Mouse (Mus musculus) hindbrain, embryonic 11.5 days (tissue): ENCODE results near the gene AI837181. TPM values are rescaled to one million over a fixed set of nuclear protein-coding genes. Genes with fewer than 3 reads are reported as not detected.
A peak's percentile ranks its signal among the peaks of the same experiment; 100 is the strongest.

Source experiments
- ATAC-seq: fragments of 200-750 bp; cut with Nextera tagmentation; 2 replicates; pipeline ENCODE4 v1.8.0; 2017; ENCODE audit warnings: mild to moderate bottlenecking, moderate TSS enrichment, moderate library complexity; ENCODE audit not compliant: low FRiP score
- DNase-seq: peaks from one replicate; pipeline ENCODE4 v3.0.0-alpha.2; 2015; ENCODE audit warnings: low spot score
- H3K27ac ChIP-seq: fragments of 300-500 bp; sonication (generic); 2 replicates; pipeline ENCODE4 v1.5.1; 2014; ENCODE audit warnings: mild to moderate bottlenecking, low read depth, low read length
- H3K27me3 ChIP-seq: fragments of 300-500 bp; sonication (generic); 2 replicates; pipeline ENCODE4 v1.6.1; 2014; ENCODE audit warnings: mild to moderate bottlenecking, low read length, moderate library complexity, mixed read lengths; ENCODE audit not compliant: control insufficient read depth, insufficient read depth
- H3K36me3 ChIP-seq: fragments of 300-500 bp; sonication (generic); 2 replicates; pipeline ENCODE4 v1.6.1; 2014; ENCODE audit warnings: mild to moderate bottlenecking, low read length, moderate library complexity, mixed read lengths; ENCODE audit not compliant: control insufficient read depth, insufficient read depth
- H3K4me1 ChIP-seq: fragments of 300-500 bp; sonication (generic); replicated peaks from 2 replicates; pipeline ENCODE4 v1.6.1; 2014; ENCODE audit warnings: low read length, mixed read lengths; ENCODE audit not compliant: control insufficient read depth, insufficient read depth
- H3K4me2 ChIP-seq: fragments of 300-500 bp; sonication (generic); replicated peaks from 2 replicates; pipeline ENCODE4 v1.6.1; 2014; ENCODE audit warnings: mild to moderate bottlenecking, low read depth, low read length
- H3K4me3 ChIP-seq: fragments of 300-500 bp; sonication (generic); 2 replicates; pipeline ENCODE4 v1.5.1; 2014; ENCODE audit warnings: low read depth, low read length
- H3K9ac ChIP-seq: fragments of 300-500 bp; sonication (generic); 2 replicates; pipeline ENCODE4 v1.6.1; 2014; ENCODE audit warnings: low read depth, low read length
- H3K9me3 ChIP-seq: fragments of 300-500 bp; sonication (generic); 2 replicates; pipeline ENCODE4 v1.6.1; 2016; ENCODE audit warnings: low read length; ENCODE audit not compliant: control insufficient read depth
- WGBS: fragments of 180-500 bp; shearing (Covaris S2); extraction: QIAGEN DNeasy Blood & Tissue Kit; methylation state at CpG from one replicate; pipeline ENCODE4 v1.1.7; 2014; 5-methylcytosine and 5-hydroxymethylcytosine counted together
- polyA plus RNA-seq: library from polyadenylated mRNA; unstranded; fragments of >200 nt; fragmentation: Nextera tagmentation; extraction: Ambion mirVana; gene quantifications from 2 replicates; pipeline ENCODE4 v1.2.1, GENCODE M21; 2014

The AI837181 gene
- polyA plus RNA-seq, 1 experiment from 2014 or later = 35.2 TPM

DNA sequence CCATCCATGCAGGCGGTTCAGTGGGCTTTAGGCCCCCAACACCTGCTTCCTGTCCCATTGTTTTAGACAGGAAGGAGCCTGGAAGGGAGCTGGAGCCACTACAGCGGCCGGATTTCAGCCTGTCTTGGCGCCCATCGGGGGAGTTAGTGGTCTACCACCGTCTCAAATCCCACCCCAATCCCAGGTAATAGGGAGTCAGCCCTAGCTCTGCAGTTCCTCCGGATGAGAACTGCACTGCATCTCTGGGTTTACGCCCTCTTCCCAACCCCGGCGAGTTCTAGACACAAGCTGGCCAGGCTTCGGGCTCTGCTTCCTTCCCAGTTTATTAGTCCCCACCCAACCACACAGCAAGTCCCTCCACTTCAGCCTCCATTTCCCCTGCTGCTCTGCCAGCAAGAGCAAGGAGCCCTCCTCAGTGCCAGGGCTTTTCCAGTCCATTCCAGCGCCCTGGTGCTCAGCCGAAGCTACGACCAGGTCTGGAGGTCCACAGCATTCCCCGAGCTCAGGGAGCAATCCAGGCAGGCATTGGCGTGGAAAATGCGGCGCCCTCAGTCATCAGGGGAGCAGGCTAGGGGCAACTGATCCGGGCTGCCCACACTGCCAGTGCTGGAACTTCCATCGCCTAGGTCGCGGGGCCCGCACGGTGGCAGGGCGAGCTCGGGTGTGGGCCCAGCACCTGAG is 31.4 kb downstream of the AI837181 start:
- peak overlapping the region; percentile 85 for H3K9ac ChIP-seq
- H3K9me3 ChIP-seq = no peaks in the 10 kb centered on the region
- DNase-seq = no peak
- ATAC-seq = peak; percentile 5; the same call in 1 of the 2 replicates
- H3K27me3 ChIP-seq = no peaks in the 10 kb centered on the region; the same call in 1 of the 2 replicates
- H3K27ac ChIP-seq = peak overlapping the region; percentile 89
- 7% methylated on average over 26 of the region's 26 CpGs for WGBS
- H3K4me2 ChIP-seq = peak overlapping the region; percentile 99
- H3K36me3 ChIP-seq = no peaks in the 10 kb centered on the region
- peak overlapping the region; percentile 73 for H3K4me3 ChIP-seq
- peaks cover 13% of the 10 kb centered on the region for H3K4me1 ChIP-seq

DNA sequence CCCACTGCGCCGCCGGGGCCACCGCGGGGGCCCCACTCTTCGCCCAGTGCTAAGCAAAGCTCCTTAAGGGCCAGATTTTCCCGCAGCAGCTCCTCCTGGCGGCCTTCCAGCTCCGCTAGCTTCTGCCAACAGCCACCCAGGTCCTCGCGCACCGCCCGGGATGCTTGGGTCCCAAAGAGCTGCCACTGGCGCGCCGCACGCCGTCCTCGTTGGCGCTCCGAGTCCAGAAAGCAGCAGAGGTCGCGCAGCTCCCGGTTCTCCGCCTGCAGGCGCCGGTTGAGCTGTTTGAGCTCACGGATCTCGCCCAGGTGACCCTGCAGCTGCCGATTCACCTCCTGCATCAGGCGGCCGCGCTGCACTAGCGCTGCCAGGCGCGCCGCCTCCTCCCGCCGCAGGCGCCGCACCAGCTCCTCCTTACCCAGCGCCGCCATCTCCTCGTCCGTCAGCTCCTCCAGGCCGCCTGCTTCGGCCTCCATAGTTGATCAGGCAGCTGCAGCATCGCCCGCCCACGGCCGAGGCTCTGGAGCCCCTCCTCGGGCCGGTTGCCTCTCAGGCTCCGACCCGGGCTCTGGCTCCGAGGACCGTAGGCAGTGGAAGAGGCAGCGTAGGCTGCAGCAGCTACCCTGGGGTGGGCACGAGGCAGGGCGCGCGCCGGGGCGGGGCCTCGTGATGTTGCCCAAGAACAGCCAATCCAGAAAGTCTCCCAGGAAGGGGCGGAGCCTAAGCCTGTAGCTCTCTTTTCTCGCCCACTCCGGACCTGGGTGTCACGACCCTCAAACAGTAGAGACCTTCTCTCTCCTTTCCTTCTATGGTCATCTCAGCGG is 32.2 kb downstream of the AI837181 start:
- DNase-seq = peak; percentile 97
- Histone ChIP-seq H3K9me3 (no peaks in the 10 kb centered on the region), H3K4me2 (peak overlapping the region; percentile 99), H3K27ac (peak overlapping the region; percentile 89), H3K27me3 (no peaks in the 10 kb centered on the region; the same call in 1 of the 2 replicates), H3K4me1 (peaks cover 14% of the 10 kb centered on the region), H3K36me3 (no peaks in the 10 kb centered on the region), H3K9ac (peak overlapping the region; percentile 85), H3K4me3 (peak overlapping the region; percentile 73)
- ATAC-seq = peak; percentile 93
- WGBS = under 1% methylated on average over 70 of the region's 70 CpGs

DNA sequence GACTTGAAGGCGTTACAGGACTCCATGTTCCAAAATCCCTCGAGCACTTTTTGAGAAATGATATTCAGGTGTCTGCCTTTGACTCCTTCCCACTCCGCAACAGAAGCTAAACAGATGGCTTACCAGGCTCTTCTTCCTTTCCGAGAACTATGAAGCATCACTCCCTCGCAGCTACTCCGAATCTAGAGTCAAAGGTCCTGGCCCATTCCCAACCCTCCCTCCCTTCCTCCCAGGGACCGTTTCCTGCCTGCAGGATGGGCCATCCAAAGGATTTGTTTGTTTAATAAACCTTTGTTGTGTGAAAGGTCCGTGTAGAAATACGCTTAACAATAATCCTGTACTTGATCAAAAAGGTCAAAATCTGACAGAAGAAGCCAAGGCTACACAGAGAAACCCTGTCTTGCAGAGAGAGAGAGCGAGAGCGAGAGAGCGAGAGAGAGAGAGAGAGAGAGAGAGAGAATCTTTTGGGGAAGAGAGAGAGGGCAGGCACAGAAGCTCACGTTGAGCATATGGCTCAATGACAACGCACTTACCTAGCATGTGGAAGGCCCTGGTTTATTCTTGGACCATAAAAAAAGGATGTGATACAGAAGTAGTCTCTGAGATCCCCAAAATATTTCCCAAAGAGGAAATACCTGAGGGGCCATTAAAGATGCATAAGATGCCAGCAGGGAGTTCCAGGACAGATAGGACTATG is 33.0 kb downstream of the AI837181 start, which contains the start of gene Ccdc85b:
TSS of gene Ccdc85b (minus strand) at position 149 of the 697 bp plus-strand sequence.
- Histone ChIP-seq H3K27me3 (no peaks in the 10 kb centered on the region; the same call in 1 of the 2 replicates), H3K9ac (peak within 1 kb of the TSS; percentile 85), H3K4me1 (peaks cover 14% of the 10 kb centered on the region), H3K36me3 (no peaks in the 10 kb centered on the region), H3K9me3 (no peaks in the 10 kb centered on the region), H3K4me3 (peak within 1 kb of the TSS; percentile 73), H3K27ac (peak within 1 kb of the TSS; percentile 89), H3K4me2 (peak within 1 kb of the TSS; percentile 99)
- 21% methylated on average over 14 of the region's 14 CpGs for WGBS
- no peak for DNase-seq
- ATAC-seq = peak; percentile 17; the same call in 1 of the 2 replicates

DNA sequence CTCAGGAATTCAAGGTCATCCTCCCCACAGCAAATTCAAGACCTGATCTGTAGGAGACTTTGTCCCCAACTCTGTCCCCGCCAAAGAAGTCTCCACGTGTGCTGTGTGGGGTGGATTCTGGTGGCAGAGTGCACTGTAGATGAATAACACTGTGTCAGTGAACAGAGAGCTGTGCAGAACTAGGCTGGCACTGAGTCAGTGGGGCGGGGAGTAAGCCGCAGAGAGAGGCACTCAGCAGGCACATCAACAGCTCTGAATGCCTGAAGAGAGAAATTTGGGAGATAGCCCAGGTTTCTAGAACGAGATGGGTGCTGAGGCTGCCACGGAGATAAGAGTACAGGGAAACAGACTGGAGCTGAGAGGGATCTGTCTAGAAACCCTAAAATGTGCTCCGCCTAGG is 34.1 kb downstream of the AI837181 start:
- no peak overlapping the region for H3K4me2 ChIP-seq
- ATAC-seq (no peak), DNase-seq (no peak)
- no peaks in the 10 kb centered on the region; the same call in 1 of the 2 replicates for H3K27me3 ChIP-seq
- H3K27ac ChIP-seq = no peak overlapping the region
- H3K4me1 ChIP-seq = peaks cover 14% of the 10 kb centered on the region
- WGBS = 69% methylated on average over 7 of the region's 7 CpGs
- no peaks in the 10 kb centered on the region for H3K36me3 ChIP-seq
- H3K9me3 ChIP-seq = no peaks in the 10 kb centered on the region
- no peak overlapping the region for H3K9ac ChIP-seq
- H3K4me3 ChIP-seq = no peak overlapping the region

DNA sequence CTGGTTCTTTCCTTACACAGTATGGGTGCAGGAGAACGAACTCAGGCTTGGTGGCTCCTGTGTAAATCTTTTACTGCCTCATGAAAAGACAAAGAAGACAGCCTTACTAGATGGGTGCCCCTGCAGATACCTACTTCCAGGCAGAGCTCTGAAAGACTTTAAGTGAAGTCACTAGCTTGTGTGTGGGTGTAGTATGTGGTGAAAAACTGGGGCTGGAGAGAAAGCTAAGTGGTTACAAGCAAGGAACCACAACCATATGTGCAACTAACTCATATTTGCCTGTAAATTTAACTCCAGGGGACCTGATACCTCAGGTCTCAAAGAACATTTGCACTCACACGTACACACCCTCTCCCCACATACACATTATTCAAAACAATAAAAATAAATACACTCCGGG is 35.0 kb downstream of the AI837181 start:
- H3K9ac ChIP-seq = peak overlapping the region; percentile 78
- H3K4me3 ChIP-seq = peak overlapping the region; percentile 80
- no peak overlapping the region for H3K27ac ChIP-seq
- H3K9me3 ChIP-seq = no peaks in the 10 kb centered on the region
- H3K36me3 ChIP-seq = no peaks in the 10 kb centered on the region
- peak overlapping the region; percentile 91 for H3K4me2 ChIP-seq
- 30% methylated on average over 3 of the region's 3 CpGs for WGBS
- DNase-seq (no peak), ATAC-seq (no peak)
- H3K4me1 ChIP-seq = peaks cover 18% of the 10 kb centered on the region
- no peaks in the 10 kb centered on the region; the same call in 1 of the 2 replicates for H3K27me3 ChIP-seq

DNA sequence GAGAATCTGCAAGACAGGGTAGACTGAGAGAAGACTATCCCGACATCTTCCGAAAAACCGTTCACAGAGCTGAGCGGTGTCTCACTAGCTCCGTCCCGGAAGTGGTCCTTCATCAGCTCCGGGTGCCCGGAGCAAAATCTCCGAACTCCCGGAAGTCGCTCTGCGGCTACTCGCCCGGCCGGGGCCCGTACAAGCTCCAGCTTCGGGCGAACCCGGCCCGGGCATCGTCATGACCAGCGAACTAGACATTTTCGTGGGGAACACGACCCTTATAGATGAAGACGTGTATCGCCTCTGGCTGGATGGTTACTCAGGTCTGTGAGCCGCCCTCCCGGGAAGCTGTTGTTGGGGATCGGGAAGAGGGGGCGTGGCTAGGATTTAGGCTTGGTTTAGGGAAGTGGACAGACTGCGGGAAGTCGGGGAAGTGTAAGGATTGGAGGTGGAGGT is 35.5 kb downstream of the AI837181 start, which contains the start of gene Fibp:
TSS of gene Fibp (plus strand) at position 151 of the 447 bp plus-strand sequence.
- peaks cover 14% of the 10 kb centered on the region for H3K4me1 ChIP-seq
- H3K27ac ChIP-seq = peak within 1 kb of the TSS; percentile 42

DNA sequence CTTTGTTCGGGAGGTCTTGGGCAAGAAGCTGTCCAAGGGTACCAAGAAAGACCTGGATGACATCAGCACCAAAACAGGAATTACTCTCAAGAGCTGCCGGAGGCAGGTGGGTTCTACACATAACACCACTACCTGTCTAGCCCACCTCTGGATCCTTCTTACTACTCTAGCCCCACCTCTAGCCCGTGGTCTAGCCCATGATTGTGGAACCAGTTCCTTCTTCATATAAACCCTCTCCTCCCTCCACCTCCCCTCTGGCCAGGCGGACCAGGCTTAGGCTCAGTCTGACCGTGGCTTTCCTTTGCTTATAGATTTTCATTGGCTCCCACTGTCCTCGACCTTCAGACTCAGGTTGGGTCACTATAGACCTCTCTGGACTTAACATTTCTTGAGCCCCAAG is 36.5 kb downstream of the AI837181 start:
- H3K4me2 ChIP-seq = peak overlapping the region; percentile 91
- ATAC-seq = no peak
- WGBS = 91% methylated on average over 6 of the region's 6 CpGs

More for the DNA sequence above, 35.5 kb downstream of the AI837181 start, which contains the start of gene Fibp:
- H3K36me3 ChIP-seq = no peaks in the 10 kb centered on the region
- peak; percentile 94 for DNase-seq
- H3K27me3 ChIP-seq = no peaks in the 10 kb centered on the region; the same call in 1 of the 2 replicates
- H3K4me3 ChIP-seq = peak within 1 kb of the TSS; percentile 80
- ATAC-seq = peak; percentile 34; the same call in 1 of the 2 replicates
- H3K4me2 ChIP-seq = peak within 1 kb of the TSS; percentile 91
- H3K9me3 ChIP-seq = no peaks in the 10 kb centered on the region
- H3K9ac ChIP-seq = peak within 1 kb of the TSS; percentile 78
- under 1% methylated on average over 31 of the region's 32 CpGs for WGBS

DNA sequence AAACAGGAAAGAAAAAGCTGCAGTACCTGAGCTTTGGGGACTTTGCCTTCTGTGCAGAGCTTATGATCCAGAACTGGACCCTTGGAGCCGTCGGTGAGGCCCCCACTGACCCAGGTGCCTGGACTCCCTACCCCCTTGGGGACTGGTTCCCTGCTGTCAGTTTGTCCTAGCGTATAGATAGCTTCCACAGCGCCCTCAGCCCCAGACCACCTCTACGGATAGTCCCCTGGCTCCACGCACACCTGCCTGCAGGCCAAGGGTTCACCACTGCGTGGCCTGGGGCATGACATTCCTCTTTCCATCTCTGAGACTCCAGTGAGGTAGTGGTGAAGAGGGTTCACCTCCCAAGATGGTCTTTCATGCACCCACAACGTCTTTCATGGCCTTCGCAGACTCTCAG is 38.3 kb downstream of the AI837181 start:
- H3K4me1 ChIP-seq = peaks cover 9% of the 10 kb centered on the region; the same call in 1 of the 2 replicates
- no peaks in the 10 kb centered on the region for H3K9me3 ChIP-seq
- DNase-seq (no peak), ATAC-seq (no peak)
- H3K27ac ChIP-seq = no peak overlapping the region
- WGBS = 91% methylated on average over 9 of the region's 9 CpGs
- no peaks in the 10 kb centered on the region; the same call in 1 of the 2 replicates for H3K27me3 ChIP-seq
- no peak overlapping the region for H3K4me3 ChIP-seq
- no peaks in the 10 kb centered on the region for H3K36me3 ChIP-seq
- H3K4me2 ChIP-seq = no peak overlapping the region
- H3K9ac ChIP-seq = no peak overlapping the region

More for the DNA sequence above, 36.5 kb downstream of the AI837181 start:
- no peaks in the 10 kb centered on the region for H3K9me3 ChIP-seq
- H3K4me1 ChIP-seq = peaks cover 9% of the 10 kb centered on the region; the same call in 1 of the 2 replicates
- H3K36me3 ChIP-seq = no peaks in the 10 kb centered on the region
- H3K4me3 ChIP-seq = peak overlapping the region; percentile 80
- no peaks in the 10 kb centered on the region; the same call in 1 of the 2 replicates for H3K27me3 ChIP-seq
- DNase-seq = no peak
- H3K27ac ChIP-seq = no peak overlapping the region
- no peak overlapping the region; the same call in 1 of the 2 replicates for H3K9ac ChIP-seq
